Mouse (Mus musculus): ENCODE data around the gene Polh. TPM values are rescaled to one million over a fixed set of nuclear protein-coding genes. Genes with fewer than 3 reads are reported as not detected.

Polh gene
- total and polyA plus RNA-seq, 3 experiments: 22.2 to 30.8 TPM; not detected in 1

GRCm38 (mm10) chr17:46242274-46242673 lies 39.8 kb upstream of the Polh start:
- TF ChIP-seq CHD1 (IDR thresholded peaks at IDR 0.05; ENCODE audit: low read depth, low read length) (no peak), UBTF (IDR thresholded peaks at IDR 0.05; ENCODE audit: borderline replicate concordance, insufficient read depth, low read depth, low read length) (no peak), MAFK (IDR thresholded peaks at IDR 0.05; ENCODE audit: borderline replicate concordance, low read depth, low read length) (no peak), ZMIZ1 (IDR thresholded peaks at IDR 0.05; ENCODE audit: low read depth, low read length) (no peak)
- H3K4me3 ChIP-seq (ENCODE audit: control insufficient read depth in 1 of 2, insufficient read depth in 1 of 2, low read depth in 2 of 2, low read length in 2 of 2): no peak overlapping the region
- H3K27ac ChIP-seq (ENCODE audit: control insufficient read depth, low read depth, low read length): no peak overlapping the region
- H3K27me3 ChIP-seq (ENCODE audit: control insufficient read depth in 1 of 2, insufficient read depth in 2 of 2, low read length in 2 of 2): no peaks in the 10 kb centered on the region
- H3K9ac ChIP-seq (ENCODE audit: control insufficient read depth, low read depth, low read length, poor library complexity, severe bottlenecking): no peak overlapping the region
- H3K4me1 ChIP-seq (ENCODE audit: control insufficient read depth in 1 of 2, insufficient read depth in 2 of 2, low read length in 2 of 2): peaks cover 2 to 7% of the 10 kb centered on the region in 2 experiments
- peaks cover 12 to 16% of the 10 kb centered on the region in 2 experiments for H3K36me3 ChIP-seq (ENCODE audit: control insufficient read depth in 1 of 2, insufficient read depth in 2 of 2, low read length in 2 of 2)
- no peaks in the 10 kb centered on the region for H3K9me3 ChIP-seq (replicated peaks; ENCODE audit: insufficient read depth, low read length)
- no peak for DNase-seq (ENCODE audit: low read depth, low spot score)
- H3K79me2 ChIP-seq (ENCODE audit: control insufficient read depth, insufficient read depth, low read length, poor library complexity): peaks cover 11% of the 10 kb centered on the region

DNA sequence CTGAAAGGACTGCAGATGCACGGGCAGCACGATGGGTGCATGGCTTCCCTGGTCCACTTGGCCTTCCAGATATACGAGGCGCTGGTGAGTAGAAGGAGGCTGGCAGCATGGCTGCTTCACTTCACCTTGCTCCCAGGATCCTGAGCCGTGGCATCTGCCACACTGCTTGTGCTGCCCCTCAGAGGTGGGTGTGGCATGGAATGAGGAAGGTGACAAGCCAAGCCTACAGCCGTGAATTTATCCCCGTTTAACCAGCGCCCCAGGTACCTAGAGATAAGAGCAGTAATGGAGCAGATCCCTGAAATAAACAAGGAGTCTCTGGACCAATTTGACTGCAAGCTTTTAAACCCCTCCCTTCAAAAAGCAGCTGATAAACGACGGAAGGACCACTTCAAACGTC lies 39.0 kb upstream of the Polh start:
- Histone ChIP-seq H3K27me3 (ENCODE audit: control insufficient read depth in 1 of 2, insufficient read depth in 2 of 2, low read length in 2 of 2) (no peaks in the 10 kb centered on the region), H3K79me2 (ENCODE audit: control insufficient read depth, insufficient read depth, low read length, poor library complexity) (peaks cover 3% of the 10 kb centered on the region), H3K4me3 (ENCODE audit: control insufficient read depth in 1 of 2, insufficient read depth in 1 of 2, low read depth in 2 of 2, low read length in 2 of 2) (no peak overlapping the region), H3K9me3 (replicated peaks; ENCODE audit: insufficient read depth, low read length) (no peaks in the 10 kb centered on the region), H3K9ac (ENCODE audit: control insufficient read depth, low read depth, low read length, poor library complexity, severe bottlenecking) (no peak overlapping the region), H3K36me3 (ENCODE audit: control insufficient read depth in 1 of 2, insufficient read depth in 2 of 2, low read length in 2 of 2) (peaks cover 14 to 23% of the 10 kb centered on the region in 2 experiments), H3K4me1 (ENCODE audit: control insufficient read depth in 1 of 2, insufficient read depth in 2 of 2, low read length in 2 of 2) (peaks cover 10% of the 10 kb centered on the region in 2 experiments), H3K27ac (ENCODE audit: control insufficient read depth, low read depth, low read length) (no peak overlapping the region)
- no peak for DNase-seq (ENCODE audit: low read depth, low spot score)
- TF ChIP-seq ZMIZ1 (IDR thresholded peaks at IDR 0.05; ENCODE audit: low read depth, low read length) (peak; percentile 2; the same call in 1 of the 2 replicates), KAT2A (conservative IDR thresholded peaks at IDR 0.05; ENCODE audit: low read depth, low read length) (no peak)

DNA sequence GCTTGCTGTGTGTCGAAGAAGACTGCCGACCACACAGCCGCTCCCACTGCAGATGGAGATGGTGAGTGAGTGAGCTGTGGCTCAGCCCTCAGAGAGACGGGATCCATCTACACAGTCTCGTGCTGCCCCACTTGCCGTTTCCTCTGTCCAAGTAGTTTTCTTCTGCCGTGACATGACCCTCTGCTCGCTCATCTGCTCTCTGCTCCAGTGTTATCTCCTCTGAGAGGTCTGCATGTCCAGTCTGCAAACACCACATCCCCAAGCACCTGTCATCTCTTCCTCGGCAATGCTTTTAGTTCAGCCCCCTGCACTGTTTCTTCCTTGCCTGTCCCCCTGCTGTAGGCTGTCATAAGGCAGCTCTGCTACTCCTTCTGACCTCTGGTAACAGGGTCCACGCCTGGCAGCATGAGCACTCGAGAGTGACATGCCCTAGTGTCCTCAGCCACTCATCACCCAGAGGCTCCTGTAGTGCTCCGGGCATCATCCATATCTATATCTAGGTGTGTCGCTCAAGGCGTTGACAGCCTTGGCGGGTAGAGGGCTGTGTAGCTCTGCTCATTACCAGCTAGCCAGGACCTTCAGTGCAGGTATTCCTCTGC lies 37.2 kb upstream of the Polh start:
- no peak overlapping the region for H3K27ac ChIP-seq (ENCODE audit: control insufficient read depth, low read depth, low read length)
- H3K36me3 ChIP-seq (ENCODE audit: control insufficient read depth in 1 of 2, insufficient read depth in 2 of 2, low read length in 2 of 2): peaks cover 19 to 22% of the 10 kb centered on the region in 2 experiments
- no peak overlapping the region for H3K9ac ChIP-seq (ENCODE audit: control insufficient read depth, low read depth, low read length, poor library complexity, severe bottlenecking)
- no peak for DNase-seq (ENCODE audit: low read depth, low spot score)
- no peaks in the 10 kb centered on the region for H3K27me3 ChIP-seq (ENCODE audit: control insufficient read depth in 1 of 2, insufficient read depth in 2 of 2, low read length in 2 of 2)
- no peak overlapping the region for H3K4me3 ChIP-seq (ENCODE audit: control insufficient read depth in 1 of 2, insufficient read depth in 1 of 2, low read depth in 2 of 2, low read length in 2 of 2)
- H3K9me3 ChIP-seq (replicated peaks; ENCODE audit: insufficient read depth, low read length): no peaks in the 10 kb centered on the region
- no peaks in the 10 kb centered on the region for H3K79me2 ChIP-seq (ENCODE audit: control insufficient read depth, insufficient read depth, low read length, poor library complexity)
- TF ChIP-seq ZNF384 (IDR thresholded peaks at IDR 0.05; ENCODE audit: low read depth, low read length) (no peak), BHLHE40 (IDR thresholded peaks at IDR 0.05; ENCODE audit: borderline replicate concordance, low read depth, low read length) (no peak), MEF2A (IDR thresholded peaks at IDR 0.05; ENCODE audit: extremely low read depth, insufficient replicate concordance, low read depth, low read length, poor library complexity, severe bottlenecking) (no peak), ETS1 (IDR thresholded peaks at IDR 0.05; ENCODE audit: low read depth, low read length) (no peak), MXI1 (IDR thresholded peaks at IDR 0.05; ENCODE audit: low read depth, low read length) (no peak), JUND (IDR thresholded peaks at IDR 0.05; ENCODE audit: low read depth, low read length) (no peak)
- peaks cover 16 to 18% of the 10 kb centered on the region in 2 experiments for H3K4me1 ChIP-seq (ENCODE audit: control insufficient read depth in 1 of 2, insufficient read depth in 2 of 2, low read length in 2 of 2)
